Mouse (Mus musculus) olfactory bulb, adult 2 months (tissue): ENCODE results near the gene Mcm7.
A peak's percentile ranks its signal among the peaks of the same experiment; 100 is the strongest.

Experiments
- CTCF ChIP-seq: fragments of 200-500 bp; IDR thresholded peaks from 2 replicates; pipeline ENCODE4 v1.5.1; 2012; ENCODE audit warnings: low read depth, mild to moderate bottlenecking, low read length, moderate library complexity; ENCODE audit not compliant: insufficient read depth
- POLR2A ChIP-seq: fragments of 200-500 bp; IDR thresholded peaks from 2 replicates; pipeline ENCODE4 v1.6.1; 2012; ENCODE audit warnings: mild to moderate bottlenecking, low read depth, low read length, moderate library complexity; ENCODE audit not compliant: insufficient read depth

DNA sequence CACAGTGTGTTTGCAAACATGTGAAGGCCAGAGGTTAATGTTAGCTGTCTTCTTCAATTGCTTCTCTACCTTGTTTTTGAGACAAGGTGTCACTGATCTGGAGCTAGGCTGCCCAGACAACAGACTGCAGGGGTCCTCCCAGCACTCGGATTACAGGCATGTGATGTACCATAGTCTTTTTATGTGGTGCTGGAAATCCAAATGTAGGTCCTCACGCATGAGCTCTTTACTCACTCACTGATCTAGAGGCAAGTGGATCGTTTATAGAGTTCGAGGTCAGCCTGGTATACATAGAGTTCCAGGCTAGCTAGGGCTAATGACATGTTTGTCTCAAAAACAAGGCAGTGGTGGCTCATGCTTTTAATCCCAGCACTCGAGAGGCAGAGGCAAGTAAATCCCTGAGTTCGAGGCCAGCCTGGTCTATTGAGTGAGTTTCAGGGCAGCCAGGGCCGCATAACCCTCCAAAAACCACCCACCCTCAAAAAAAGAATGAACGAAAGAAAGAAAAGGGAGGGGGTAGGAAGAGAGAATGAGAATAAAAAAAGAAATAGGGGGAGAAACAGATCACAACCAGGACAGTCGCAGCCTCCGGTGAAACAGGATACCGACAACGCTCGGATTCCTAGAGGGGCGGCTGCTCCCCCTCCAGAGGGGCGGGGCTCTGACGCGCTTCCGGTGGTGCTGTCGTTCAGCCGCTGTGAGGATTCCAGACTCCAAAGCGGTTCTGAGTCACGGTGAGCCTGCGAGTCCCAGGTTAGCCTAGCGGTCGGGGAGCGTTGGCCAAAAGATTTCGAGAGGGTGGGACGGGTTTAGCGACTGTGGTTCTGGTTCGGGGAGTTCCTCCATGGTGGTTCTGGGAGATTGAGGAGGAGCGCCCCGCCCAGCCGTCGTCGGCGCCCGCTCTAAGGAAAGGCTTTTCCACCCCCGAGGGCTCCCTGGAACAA is 55.7 kb downstream of the Mcm7 start, which contains the start of gene Zscan21:
- no peak for TF ChIP-seq CTCF
- peak; percentile 88 for TF ChIP-seq POLR2A
